Mouse (Mus musculus) megakaryocyte, embryonic 14.5 days (primary cell): ENCODE results near the gene Mcee.

Experiments used
- FLI1 ChIP-seq: IDR thresholded peaks from 2 replicates; pipeline ENCODE4 v1.6.1; 2012; ENCODE audit warnings: low read length, inconsistent platforms, mixed read lengths
- GATA1 ChIP-seq: IDR thresholded peaks from 3 replicates; pipeline ENCODE4 v1.6.1; 2012; ENCODE audit warnings: mixed read lengths, low read length, inconsistent platforms, borderline replicate concordance

DNA sequence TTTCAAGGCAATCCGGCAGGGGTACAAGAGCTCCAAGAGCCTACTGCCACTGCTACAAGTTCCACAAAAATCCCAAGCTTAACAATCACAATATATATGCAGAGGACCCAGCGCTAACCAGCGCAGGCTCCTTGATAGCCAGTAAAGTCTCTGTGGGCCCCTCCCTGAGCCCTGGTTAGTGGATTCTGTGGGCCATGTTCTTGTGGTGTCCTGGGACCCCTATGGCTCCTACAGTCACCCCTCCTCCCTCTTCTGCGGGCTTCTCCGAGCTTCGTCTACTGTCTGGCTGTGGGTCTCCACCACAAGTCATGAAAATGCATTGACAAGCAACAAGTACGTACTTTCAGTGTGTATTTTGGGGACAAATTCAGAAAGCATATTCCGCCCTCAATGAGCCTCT is 928 bp upstream of the Mcee start:
- TF ChIP-seq GATA1 (no peak), FLI1 (no peak)
